In the genomic region with DNA sequence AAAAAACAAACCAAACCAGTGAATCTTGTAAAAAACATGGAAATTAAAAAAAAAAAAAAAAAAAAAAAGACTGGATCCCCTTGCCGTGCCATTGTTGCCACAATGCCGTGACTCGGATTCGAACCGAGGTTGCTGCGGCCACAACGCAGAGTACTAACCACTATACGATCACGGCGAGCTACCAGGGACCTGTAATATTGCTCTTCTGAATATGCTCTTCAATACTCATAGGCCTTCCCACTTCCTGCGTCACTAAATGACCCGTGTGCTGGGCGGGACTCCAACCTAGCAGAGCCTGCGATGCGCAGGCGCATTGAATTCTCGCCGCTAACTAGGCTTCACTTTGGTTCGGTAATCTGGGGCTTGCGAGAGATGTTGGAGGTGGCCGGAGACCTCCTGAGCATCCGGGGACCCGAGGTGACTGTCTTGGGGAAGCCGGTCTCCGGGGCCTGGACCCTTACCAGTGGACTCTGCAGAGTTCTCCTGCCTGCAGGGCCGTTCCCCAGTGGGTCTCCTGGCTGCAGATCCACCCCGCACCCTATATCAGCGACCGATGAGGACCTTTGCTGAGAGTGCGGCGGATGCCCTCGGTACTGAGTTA, we compare ENCODE assay signal across 8 mouse cellular contexts. TPM values are rescaled to one million over a fixed set of nuclear protein-coding genes. Genes with fewer than 3 reads are reported as not detected.
DNase-seq lines count a peak whose midpoint lies in the region; ATAC-seq and TF ChIP-seq lines count a peak whose summit lies in the region.

No protein-coding gene starts in this region.

- peak; percentile 45; the same call in 1 of the 2 replicates for TF ChIP-seq POLR2A in bone marrow, adult 2 months (IDR thresholded peaks at IDR 0.05; ENCODE audit: borderline replicate concordance, control insufficient read depth, low read depth, low read length)

- H3K27ac ChIP-seq in bone marrow, adult 2 months (ENCODE audit: control insufficient read depth, insufficient read depth, low read depth, low read length, poor library complexity), result peak overlapping the region; percentile 63
- H3K27ac ChIP-seq in embryonic facial prominence, embryonic 15.5 days (replicated peaks), result peak overlapping the region; percentile 92
- H3K27ac ChIP-seq in heart, embryonic 10.5 days, result peak overlapping the region; percentile 87
- peak overlapping the region; percentile 94 for H3K27ac ChIP-seq in kidney, embryonic 15.5 days

- H3K4me2 ChIP-seq in embryonic facial prominence, embryonic 15.5 days (replicated peaks), result peak overlapping the region; percentile 84
- peak overlapping the region; percentile 91 for H3K4me2 ChIP-seq in kidney, embryonic 15.5 days

- DNase-seq in 416B (ENCODE audit: low read depth), result peak; percentile 98
- DNase-seq in heart, embryonic 10.5 days (ENCODE audit: low spot score), result peak; percentile 97
- peak; percentile 93 for DNase-seq in liver
- peak; percentile 93 to 96 for DNase-seq in spleen, postnatal 4 days (ENCODE audit: low spot score in 2 of 2)

- H3K36me3 ChIP-seq in embryonic facial prominence, embryonic 15.5 days, result no peaks in the 10 kb centered on the region
- H3K36me3 ChIP-seq in heart, embryonic 10.5 days, result no peaks in the 10 kb centered on the region
- no peaks in the 10 kb centered on the region for H3K36me3 ChIP-seq in kidney, embryonic 15.5 days

- peak overlapping the region; percentile 68 for H3K9ac ChIP-seq in embryonic facial prominence, embryonic 15.5 days
- peak overlapping the region; percentile 64 for H3K9ac ChIP-seq in kidney, embryonic 15.5 days

- no peak for TF ChIP-seq CTCF in bone marrow, adult 2 months (IDR thresholded peaks at IDR 0.05; ENCODE audit: control insufficient read depth, insufficient read depth, low read length)

- no peaks in the 10 kb centered on the region for H3K27me3 ChIP-seq in embryonic facial prominence, embryonic 15.5 days
- H3K27me3 ChIP-seq in heart, embryonic 10.5 days (ENCODE audit: insufficient read depth, poor library complexity, severe bottlenecking), result peaks cover 9% of the 10 kb centered on the region
- peaks cover 12% of the 10 kb centered on the region; the same call in 1 of the 2 replicates for H3K27me3 ChIP-seq in kidney, embryonic 15.5 days

- WGBS in bone marrow, adult 2 months, result under 1% methylated on average over 32 of the region's 32 CpGs
- 0% methylated on average over 32 of the region's 32 CpGs for WGBS in embryonic facial prominence, embryonic 15.5 days
- WGBS in heart, embryonic 10.5 days, result under 1% methylated on average over 32 of the region's 32 CpGs
- under 1% methylated on average over 32 of the region's 32 CpGs for WGBS in kidney, embryonic 15.5 days

- no peaks in the 10 kb centered on the region for H3K9me3 ChIP-seq in embryonic facial prominence, embryonic 15.5 days (replicated peaks)
- H3K9me3 ChIP-seq in heart, embryonic 10.5 days, result no peaks in the 10 kb centered on the region
- H3K9me3 ChIP-seq in kidney, embryonic 15.5 days (replicated peaks), result no peaks in the 10 kb centered on the region

- H3K4me3 ChIP-seq in bone marrow, adult 2 months (replicated peaks; ENCODE audit: control insufficient read depth, low read depth, low read length), result peak overlapping the region; percentile 71
- peak overlapping the region; percentile 80 for H3K4me3 ChIP-seq in embryonic facial prominence, embryonic 15.5 days (replicated peaks)
- peak overlapping the region; percentile 84 for H3K4me3 ChIP-seq in heart, embryonic 10.5 days
- H3K4me3 ChIP-seq in kidney, embryonic 15.5 days (replicated peaks), result peak overlapping the region; percentile 64

- H3K4me1 ChIP-seq in bone marrow, adult 2 months (ENCODE audit: control insufficient read depth, insufficient read depth, low read length), result no peaks in the 10 kb centered on the region; the same call in 1 of the 2 replicates
- H3K4me1 ChIP-seq in embryonic facial prominence, embryonic 15.5 days, result peaks cover 3% of the 10 kb centered on the region; the same call in 1 of the 2 replicates
- 0 out of 2 replicates have a peak, but pooled peaks cover 2% of the 10 kb centered on the region for H3K4me1 ChIP-seq in heart, embryonic 10.5 days
- peaks cover 15% of the 10 kb centered on the region for H3K4me1 ChIP-seq in kidney, embryonic 15.5 days

- ATAC-seq in embryonic facial prominence, embryonic 15.5 days (ENCODE audit: insufficient number of reproducible peaks, low FRiP score, low TSS enrichment, low read depth), result peak; percentile 82
- peak; percentile 79 for ATAC-seq in kidney, embryonic 15.5 days (replicated peaks; ENCODE audit: low FRiP score)
- ATAC-seq in monocyte, adult 5-6 weeks (replicated peaks; ENCODE audit: insufficient number of reproducible peaks, low FRiP score, low TSS enrichment, poor library complexity, severe bottlenecking), result peak; percentile 79

RNA-seq across cellular contexts. Expression of a gene that starts 6.5 kb away (rescaled TPM):
- polyA plus RNA-seq in bone marrow, adult 2 months (2011; ENCODE audit: insufficient read depth, insufficient read length, low replicate concordance, missing spikeins), result 9.6 and 14.7 TPM in 2 replicates
- polyA plus RNA-seq in embryonic facial prominence, embryonic 15.5 days (2015; fragmentation: Nextera tagmentation; extraction: Ambion mirVana), result 4.5 and 5.0 TPM in 2 replicates
- 3.2 and 5.4 TPM in 2 replicates for polyA plus RNA-seq in heart, embryonic 10.5 days (2016; fragmentation: Nextera tagmentation; extraction: Ambion mirVana)
- 2.4 and 2.6 TPM in 2 replicates for polyA plus RNA-seq in kidney, embryonic 15.5 days (2015; fragmentation: Nextera tagmentation; extraction: Ambion mirVana)
- total RNA-seq in monocyte, adult 5-6 weeks (2017), result 0.78 to 3.5 TPM (median 1.3 TPM) in 3 replicates

RNA-seq across cellular contexts. Expression of a gene that starts 50.8 kb away (rescaled TPM):
- polyA plus RNA-seq in bone marrow, adult 2 months (2011; ENCODE audit: insufficient read depth, insufficient read length, low replicate concordance, missing spikeins), result 12.7 and 25.8 TPM in 2 replicates
- polyA plus RNA-seq in embryonic facial prominence, embryonic 15.5 days (2015; fragmentation: Nextera tagmentation; extraction: Ambion mirVana), result 0.31 and 1.5 TPM in 2 replicates
- polyA plus RNA-seq in heart, embryonic 10.5 days (2016; fragmentation: Nextera tagmentation; extraction: Ambion mirVana), result 0.10 and 0.26 TPM in 2 replicates
- 0.54 and 0.82 TPM in 2 replicates for polyA plus RNA-seq in kidney, embryonic 15.5 days (2015; fragmentation: Nextera tagmentation; extraction: Ambion mirVana)
- 49.1 to 75.5 TPM (median 56.6 TPM) in 3 replicates for total RNA-seq in monocyte, adult 5-6 weeks (2017)

Comparison
In these comparisons a context has a peak if more than half of its experiments do, and no peak if none do; other contexts are left out.
1. Peak in every context shown above with its lines: DNase-seq, ATAC-seq, H3K4me3 ChIP-seq and H3K27ac ChIP-seq.